Mouse (Mus musculus) E14TG2a.4 (cell line): ENCODE measurements around the gene Bbx.

Experiments used
- H3K27me3 ChIP-seq: 2 replicates; pipeline ENCODE4 v1.6.1; 2014; ENCODE audit warnings: low read length, control low read depth; ENCODE audit not compliant: insufficient read depth
- H3K36me3 ChIP-seq: 2 replicates; pipeline ENCODE4 v1.6.1; 2014; ENCODE audit warnings: low read length, control low read depth; ENCODE audit not compliant: insufficient read depth
- H3K4me1 ChIP-seq: replicated peaks from 2 replicates; pipeline ENCODE4 v1.6.1; 2014; ENCODE audit warnings: low read depth, low read length, control low read depth
- H3K4me3 ChIP-seq: replicated peaks from 2 replicates; pipeline ENCODE4 v1.5.1; 2014; ENCODE audit warnings: mild to moderate bottlenecking, low read length
- H3K9me3 ChIP-seq: 2 replicates; pipeline ENCODE4 v1.6.1; 2014; ENCODE audit warnings: low read length, control low read depth
- CTCF ChIP-seq: conservative IDR thresholded peaks from 2 replicates; pipeline ENCODE4 v1.5.1; 2014; ENCODE audit warnings: low read length
- NANOG ChIP-seq: IDR thresholded peaks from 2 replicates; pipeline ENCODE4 v1.6.1; 2014; ENCODE audit warnings: borderline replicate concordance, low read length, mixed read lengths
- POU5F1 ChIP-seq: IDR thresholded peaks from 2 replicates; pipeline ENCODE4 v1.6.1; 2014; ENCODE audit warnings: low read length, borderline replicate concordance

The Bbx gene

GRCm38 (mm10) chr16:50298743-50299443, 133.3 kb downstream of the Bbx start:
- Histone ChIP-seq H3K9me3 (no peaks in the 10 kb centered on the region), H3K36me3 (no peaks in the 10 kb centered on the region), H3K4me1 (0 out of 2 replicates have a peak, but pooled peaks cover 2% of the 10 kb centered on the region), H3K27me3 (no peaks in the 10 kb centered on the region), H3K4me3 (no peak overlapping the region)
- no peak for TF ChIP-seq NANOG
- no peak for TF ChIP-seq CTCF
- no peak for TF ChIP-seq POU5F1

- Histone ChIP-seq H3K4me1 (no peaks in the 10 kb centered on the region), H3K4me3 (no peak overlapping the region), H3K27me3 (no peaks in the 10 kb centered on the region), H3K9me3 (no peaks in the 10 kb centered on the region), H3K36me3 (no peaks in the 10 kb centered on the region)
- TF ChIP-seq CTCF (0 out of 2 replicates have a peak, but pooled peaks have one; percentile 13), POU5F1 (no peak)
Observed at GRCm38 (mm10) chr16:50293502-50294228, 138.5 kb downstream of the Bbx start.

GRCm38 (mm10) chr16:50292834-50293233, 139.4 kb downstream of the Bbx start:
- Histone ChIP-seq H3K4me1 (no peaks in the 10 kb centered on the region), H3K36me3 (no peaks in the 10 kb centered on the region), H3K4me3 (no peak overlapping the region), H3K27me3 (no peaks in the 10 kb centered on the region), H3K9me3 (no peaks in the 10 kb centered on the region)
- TF ChIP-seq CTCF (no peak), POU5F1 (no peak), NANOG (no peak)

- H3K36me3 ChIP-seq, result no peaks in the 10 kb centered on the region
- no peaks in the 10 kb centered on the region for H3K9me3 ChIP-seq
- no peaks in the 10 kb centered on the region for H3K27me3 ChIP-seq
- no peak for TF ChIP-seq POU5F1
- TF ChIP-seq NANOG, result no peak
- TF ChIP-seq CTCF, result no peak
- no peak overlapping the region for H3K4me3 ChIP-seq
- no peaks in the 10 kb centered on the region for H3K4me1 ChIP-seq
Observed at GRCm38 (mm10) chr16:50289764-50290163, 142.4 kb downstream of the Bbx start.

- no peak overlapping the region for H3K4me3 ChIP-seq
- no peaks in the 10 kb centered on the region for H3K9me3 ChIP-seq
- no peak for TF ChIP-seq NANOG
- no peak for TF ChIP-seq POU5F1
- TF ChIP-seq CTCF, result no peak
- no peaks in the 10 kb centered on the region for H3K27me3 ChIP-seq
- no peaks in the 10 kb centered on the region for H3K4me1 ChIP-seq
- H3K36me3 ChIP-seq, result no peaks in the 10 kb centered on the region
Observed at GRCm38 (mm10) chr16:50272813-50273212, 159.4 kb downstream of the Bbx start.

- TF ChIP-seq CTCF (no peak), NANOG (no peak), POU5F1 (no peak)
- H3K9me3 ChIP-seq, result no peaks in the 10 kb centered on the region
- H3K27me3 ChIP-seq, result no peaks in the 10 kb centered on the region
- H3K36me3 ChIP-seq, result peaks cover 11% of the 10 kb centered on the region; the same call in 1 of the 2 replicates
- no peak overlapping the region for H3K4me3 ChIP-seq
- H3K4me1 ChIP-seq, result no peaks in the 10 kb centered on the region
Observed at GRCm38 (mm10) chr16:50262647-50263046, 169.5 kb downstream of the Bbx start.

GRCm38 (mm10) chr16:50262209-50262608, 170.0 kb downstream of the Bbx start:
- TF ChIP-seq POU5F1 (no peak), CTCF (no peak), NANOG (no peak)
- H3K36me3 ChIP-seq, result peaks cover 11% of the 10 kb centered on the region; the same call in 1 of the 2 replicates
- H3K27me3 ChIP-seq, result no peaks in the 10 kb centered on the region
- H3K4me3 ChIP-seq, result no peak overlapping the region
- H3K4me1 ChIP-seq, result no peaks in the 10 kb centered on the region
- H3K9me3 ChIP-seq, result no peaks in the 10 kb centered on the region

GRCm38 (mm10) chr16:50261741-50262140, 170.4 kb downstream of the Bbx start:
- no peak for TF ChIP-seq POU5F1
- no peak for TF ChIP-seq CTCF

More at GRCm38 (mm10) chr16:50261741-50262140, 170.4 kb downstream of the Bbx start:
- peaks cover 11% of the 10 kb centered on the region; the same call in 1 of the 2 replicates for H3K36me3 ChIP-seq
- no peak overlapping the region for H3K4me3 ChIP-seq
- no peaks in the 10 kb centered on the region for H3K4me1 ChIP-seq
- H3K9me3 ChIP-seq, result no peaks in the 10 kb centered on the region
- H3K27me3 ChIP-seq, result no peaks in the 10 kb centered on the region
